Mouse (Mus musculus) hindlimb bud, embryonic 11.5 days (tissue): ENCODE measurements at regions not wholly inside any gene's neighbourhood (a gene's known extent, or its start where the extent isn't known, plus 50 kb on each side); places are given as distances from the start of the nearest gene placed in this dataset.
A peak's percentile ranks its signal among the peaks of the same experiment; 100 is the strongest.

Experiments
- DNase-seq: peaks from one replicate; pipeline ENCODE4 v3.0.0-alpha.2; 2012; ENCODE audit warnings: low read depth, low spot score; ENCODE audit errors: extremely low spot score

DNA sequence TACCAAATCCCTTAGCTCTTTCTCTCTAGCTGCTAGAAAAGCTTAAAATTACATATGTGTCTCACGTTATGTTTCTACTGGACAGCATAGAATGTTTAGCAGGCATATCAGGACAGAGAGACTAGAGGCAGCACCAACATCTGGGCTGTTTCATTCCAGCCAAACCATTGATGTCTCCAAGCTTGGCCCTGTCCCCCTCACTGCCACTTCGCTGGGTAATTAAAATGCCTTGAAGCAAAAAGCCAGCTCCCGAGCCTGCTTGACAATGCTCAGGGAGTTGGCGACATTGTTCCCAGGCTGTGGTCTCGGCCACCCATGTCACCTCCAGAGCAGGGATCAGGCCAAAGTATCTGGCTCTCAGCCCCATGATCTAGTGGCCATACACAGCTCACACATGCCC, 92.7 kb upstream of the Cdh5 start:
- DNase-seq: no peak

DNA sequence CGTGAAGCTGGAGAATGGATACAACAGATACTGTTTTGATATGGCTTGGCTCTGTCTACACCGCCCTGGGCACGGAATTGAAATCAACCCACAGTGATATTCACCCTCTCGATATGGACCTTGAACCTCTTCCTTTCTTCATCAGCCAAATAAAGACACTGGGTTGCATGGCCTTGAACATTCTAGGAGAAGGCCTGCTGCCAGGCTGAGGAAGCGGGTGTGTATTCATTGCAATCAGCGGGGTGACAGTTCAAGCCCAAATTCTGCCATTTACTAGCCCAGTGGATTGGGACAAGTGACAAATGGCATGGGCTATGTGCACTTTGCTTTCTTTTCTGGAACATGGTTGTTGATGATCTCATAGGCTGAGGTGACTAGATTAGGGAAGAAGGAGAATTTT, 92.1 kb upstream of the Cdh5 start:
- DNase-seq: no peak

DNA sequence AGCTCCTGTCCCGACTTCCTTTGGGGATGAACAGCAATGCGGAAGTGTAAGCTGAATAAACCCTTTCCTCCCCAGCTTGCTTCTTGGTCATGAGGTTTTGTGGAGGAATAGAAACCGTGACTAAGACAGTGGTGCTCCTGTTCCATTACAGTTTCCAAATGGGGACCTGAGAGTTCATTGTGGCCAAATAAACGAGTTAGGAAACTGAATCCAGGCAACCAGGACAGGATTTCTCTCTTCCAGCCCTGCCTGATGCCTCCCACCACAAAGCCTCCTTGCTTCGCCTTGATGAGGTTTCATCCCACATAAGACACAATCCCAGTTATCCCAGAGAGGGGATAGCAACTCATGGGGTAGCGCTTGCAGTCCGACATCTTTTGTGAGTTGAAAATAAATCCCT, 79.2 kb upstream of the Cdh5 start:
- DNase-seq: no peak

DNA sequence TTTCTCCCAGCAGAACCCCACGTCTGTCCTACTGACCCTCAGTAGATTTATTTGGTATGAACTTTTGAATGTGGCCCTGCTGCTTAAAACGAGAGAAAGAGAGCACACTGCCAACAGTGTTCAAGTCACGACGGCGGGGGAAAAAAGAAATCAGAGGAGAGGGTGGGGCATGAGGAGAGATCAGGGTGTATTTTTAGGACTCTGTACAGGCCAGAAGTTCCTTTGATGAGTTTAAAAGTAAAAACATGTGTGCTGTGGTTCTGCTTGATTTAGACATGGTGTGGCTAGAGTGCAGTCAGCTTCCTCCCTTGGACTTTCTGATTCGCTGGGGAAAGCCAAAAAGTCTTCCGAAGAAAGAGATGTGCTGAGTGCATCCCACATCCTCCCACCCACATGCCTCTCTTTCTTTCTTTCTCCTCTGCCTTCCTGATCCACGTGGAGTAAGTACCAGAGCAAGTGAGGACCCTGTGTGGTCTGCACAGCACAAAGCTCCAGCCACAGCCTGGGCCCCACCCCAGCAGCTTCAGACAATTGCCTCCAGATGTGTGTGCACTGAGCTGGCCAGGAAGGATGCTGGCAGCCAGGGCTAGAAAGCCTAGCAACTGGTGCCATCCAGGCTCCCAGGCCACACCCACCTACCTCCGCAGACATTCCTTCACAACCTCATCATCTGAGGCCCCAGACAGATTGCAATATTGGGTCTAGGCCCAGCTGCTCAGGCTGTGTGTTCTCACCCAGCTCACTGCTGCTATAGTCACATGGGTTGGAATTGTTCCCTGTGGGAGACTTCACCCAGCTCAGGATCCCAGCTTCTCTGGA, 78.5 kb upstream of the Cdh5 start:
- DNase-seq: peak; percentile 78

DNA sequence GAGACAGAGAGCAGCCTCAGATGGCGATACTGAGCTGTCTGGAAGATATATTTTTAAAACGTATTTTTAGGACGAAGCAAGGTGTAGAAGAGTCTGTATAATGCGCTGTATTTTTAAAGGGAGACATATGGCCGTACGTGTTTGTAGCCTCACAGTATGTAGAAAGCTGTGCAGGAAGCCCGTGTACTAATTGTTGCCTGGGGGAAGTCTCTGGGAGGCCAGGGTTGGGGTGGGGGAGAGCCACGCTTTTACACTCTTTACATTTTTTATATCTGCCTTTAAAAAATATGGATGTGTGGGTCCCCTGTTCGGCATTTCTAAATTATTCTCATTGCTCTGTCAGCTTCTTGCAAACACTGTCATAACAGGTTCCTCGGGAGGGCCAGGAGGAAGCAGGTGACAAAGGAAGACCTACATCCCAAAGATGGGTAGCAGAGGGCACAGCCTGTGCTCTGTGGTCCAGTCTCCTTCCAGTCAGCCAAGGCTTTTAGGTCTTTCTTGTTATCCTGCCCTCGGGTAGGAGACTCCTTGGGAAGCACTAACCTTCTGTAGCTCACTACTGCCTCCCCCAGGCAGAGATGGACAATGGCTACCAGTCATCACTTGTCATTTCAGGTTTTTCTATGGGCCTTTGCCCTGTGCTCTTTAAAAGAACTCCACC, 74.1 kb upstream of the Cdh5 start:
- peak; percentile 56 for DNase-seq

GRCm38 (mm10) chr8:104028626-104029025, 72.8 kb upstream of the Cdh5 start:
- DNase-seq: peak; percentile 46

DNA sequence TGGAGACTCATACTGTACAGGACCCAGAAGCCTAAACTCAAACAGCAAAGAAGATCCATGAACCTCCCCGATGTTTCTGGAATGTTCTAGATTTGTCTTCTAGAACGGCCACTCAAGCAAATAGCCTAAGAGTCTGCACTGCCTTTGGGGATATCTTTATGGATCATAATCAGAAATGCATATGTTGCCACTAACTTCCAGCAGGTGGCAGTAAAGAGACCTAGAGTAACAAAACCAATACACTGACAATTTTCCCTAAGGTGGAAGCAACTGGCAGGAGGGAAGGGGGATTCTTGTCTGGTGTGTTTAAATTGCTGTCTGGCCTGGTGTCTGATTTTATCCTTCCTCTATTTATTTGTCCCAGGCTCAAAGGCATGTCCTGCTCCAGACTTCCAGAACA, 69.2 kb upstream of the Cdh5 start:
- no peak for DNase-seq

DNA sequence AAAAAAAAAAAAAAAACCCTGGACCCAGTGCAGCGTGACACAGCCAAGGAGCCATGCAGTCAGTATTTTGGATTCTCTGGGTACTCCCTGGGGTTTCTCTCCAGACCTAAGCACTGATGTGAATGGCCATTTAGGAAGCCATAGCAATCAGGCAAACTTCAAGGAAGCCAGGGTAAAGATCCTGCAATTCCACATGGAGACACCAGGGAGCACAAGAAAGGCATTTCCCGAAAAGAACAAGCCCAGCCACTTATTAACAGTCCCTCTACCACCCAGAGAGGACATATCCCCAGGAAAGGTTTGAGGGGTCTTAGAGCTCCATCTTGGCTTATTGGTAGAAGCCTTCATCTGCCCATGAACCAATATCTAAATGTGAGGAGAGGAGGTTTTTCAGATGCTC, 68.3 kb upstream of the Cdh5 start:
- no peak for DNase-seq

DNA sequence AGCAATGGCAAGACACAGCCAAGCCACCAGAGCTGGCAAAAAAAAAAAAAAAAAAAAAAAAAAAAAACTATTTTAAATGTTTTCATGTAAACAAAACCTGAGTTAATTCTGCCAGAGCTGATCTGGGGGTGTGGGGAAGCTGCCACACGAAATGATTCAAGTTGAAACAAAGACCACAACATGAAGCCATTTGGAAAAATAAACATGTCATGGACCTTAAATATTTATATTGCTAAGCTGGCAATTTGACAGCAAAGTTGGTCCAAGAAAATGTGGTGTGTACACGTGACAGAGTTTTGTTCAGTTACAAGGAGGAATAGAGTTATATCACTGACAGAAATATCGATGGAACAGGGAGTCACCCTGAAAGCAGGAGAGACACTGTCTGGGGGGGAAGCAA, 67.1 kb upstream of the Cdh5 start:
- no peak for DNase-seq

- DNase-seq: no peak
Measured at GRCm38 (mm10) chr8:104036580-104037477, 64.6 kb upstream of the Cdh5 start.

DNA sequence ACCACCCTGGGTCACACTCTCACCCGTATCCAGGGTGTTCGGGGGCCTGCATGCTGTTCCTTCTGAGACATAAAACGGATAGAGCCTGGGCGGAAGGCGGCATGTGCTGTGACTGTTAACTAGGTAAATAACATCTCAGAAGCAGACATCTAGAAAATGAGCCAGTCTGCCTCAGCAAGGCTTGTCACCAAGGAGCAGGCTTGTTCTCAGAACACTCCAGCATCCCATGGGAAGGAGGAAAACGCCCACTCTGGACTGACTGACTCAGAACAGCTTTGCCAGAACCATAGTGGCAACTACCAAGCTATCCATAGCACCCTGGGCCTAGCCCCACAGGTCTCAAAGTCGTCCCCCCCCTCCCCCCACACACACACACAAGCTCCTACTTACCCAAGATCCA, 63.8 kb upstream of the Cdh5 start:
- DNase-seq: no peak

- DNase-seq: no peak
Measured at GRCm38 (mm10) chr8:104039526-104039925, 61.9 kb upstream of the Cdh5 start.

DNA sequence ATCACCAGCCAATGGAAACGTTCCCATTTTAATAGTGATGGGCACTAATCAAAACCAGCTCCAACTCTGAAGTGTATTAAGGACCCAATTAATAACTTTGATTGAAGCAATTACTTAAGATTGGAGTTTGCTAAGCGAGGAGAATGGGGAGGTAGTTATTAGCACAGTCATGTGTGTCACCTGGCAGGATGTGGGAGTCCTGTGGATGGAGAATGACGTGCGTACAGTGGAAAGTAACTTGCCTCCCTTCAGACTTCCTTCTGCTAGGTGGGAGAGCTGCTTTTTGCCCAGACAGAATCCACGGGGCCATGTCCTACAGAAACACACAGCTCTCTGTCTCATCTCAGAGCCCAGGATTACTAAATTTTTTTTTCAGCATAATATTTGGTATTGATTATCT, 59.9 kb upstream of the Cdh5 start:
- no peak for DNase-seq

GRCm38 (mm10) chr8:104042434-104042833, 59.0 kb upstream of the Cdh5 start:
- DNase-seq: no peak

DNA sequence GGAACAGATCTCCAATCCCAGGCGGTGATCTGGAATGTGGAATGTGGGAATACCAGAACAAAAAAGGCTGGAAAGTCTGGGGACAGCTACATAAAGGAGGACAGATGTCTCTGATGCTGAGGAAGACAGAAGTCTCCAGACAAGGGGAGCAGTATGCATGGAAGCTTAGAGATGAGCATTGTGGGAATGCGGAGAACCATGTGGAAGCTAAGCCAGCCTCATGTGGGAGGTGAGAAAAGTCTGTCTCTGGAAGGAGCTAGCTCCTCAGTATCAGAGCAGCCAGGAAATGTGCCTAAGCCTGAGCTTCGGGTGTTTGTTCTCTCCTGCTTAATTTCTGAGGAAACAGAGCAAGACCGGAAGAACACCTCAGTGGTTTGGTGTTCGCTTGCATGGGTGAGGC, 53.4 kb upstream of the Cdh5 start:
- no peak for DNase-seq

DNA sequence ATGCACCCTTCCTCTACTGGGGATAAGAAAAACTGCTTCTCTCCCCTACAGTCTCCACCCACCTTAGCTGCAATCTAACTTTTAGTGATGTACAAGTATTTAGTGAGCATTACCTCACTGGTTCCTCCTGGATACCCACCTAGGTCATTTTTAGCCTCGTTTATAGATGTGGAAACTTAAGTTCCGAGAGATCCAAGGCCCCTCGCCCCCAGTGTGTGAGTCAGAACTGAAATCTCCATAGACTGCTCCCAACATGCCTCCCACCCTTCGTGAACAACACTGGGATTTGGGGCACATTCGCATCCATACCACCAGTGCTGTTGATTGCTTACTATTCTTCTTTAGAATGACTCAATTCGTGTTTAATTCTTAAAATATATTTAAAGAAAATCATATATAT, 52.2 kb upstream of the Cdh5 start:
- no peak for DNase-seq

DNA sequence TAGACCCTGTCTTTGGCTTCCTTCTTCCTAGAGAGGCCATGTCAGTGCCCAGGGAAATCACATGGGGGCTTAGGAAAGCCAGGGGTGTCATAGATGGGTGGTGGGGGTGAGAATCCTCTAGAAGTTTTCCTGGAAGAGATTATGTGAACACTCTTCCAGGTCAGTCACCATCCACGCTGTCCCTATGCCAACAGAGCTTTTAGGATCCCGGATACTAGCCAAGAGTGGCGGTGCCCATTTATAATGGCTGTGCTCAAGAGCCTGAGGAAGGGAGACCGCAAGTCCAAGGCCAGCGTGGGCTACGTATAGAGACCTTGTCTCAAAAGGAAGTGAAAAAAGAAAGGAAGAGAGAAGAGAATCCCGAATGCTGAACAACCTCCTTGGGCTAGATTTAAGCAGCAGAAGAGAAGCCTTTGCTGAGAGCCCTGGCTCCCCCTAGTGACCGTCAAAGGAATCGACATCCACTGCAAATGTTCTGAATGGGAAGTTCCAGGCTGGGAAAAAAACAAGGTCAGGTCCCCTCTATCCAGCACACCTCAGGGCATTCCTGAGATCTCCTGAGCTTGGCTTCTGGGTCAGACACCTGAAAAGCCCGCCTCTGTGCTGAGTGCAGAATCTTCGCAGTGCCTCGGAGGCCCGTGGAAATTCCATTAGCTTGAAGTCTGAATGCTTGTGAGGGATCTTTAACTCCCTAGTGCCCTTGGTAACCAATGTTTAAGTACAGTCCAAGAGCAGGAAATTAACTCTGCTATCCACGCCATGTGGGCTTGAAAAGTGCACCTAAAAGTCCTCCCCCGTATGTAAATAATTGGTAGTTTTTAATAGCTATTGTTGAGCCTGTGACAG, 50.5 kb upstream of the Cdh5 start:
- DNase-seq: peak; percentile 53

- DNase-seq: no peak
Measured at GRCm38 (mm10) chr8:104051540-104051882, 49.9 kb upstream of the Cdh5 start.
